Mouse (Mus musculus) urinary bladder, postnatal 10 days (tissue): ENCODE data around the gene Klhl9.
"Not testable (repeated sequence)": the region's sequence is repeated elsewhere in the genome, so short reads cannot be mapped to it uniquely, and the experiment has no call there.

Experiments used
- DNase-seq: peaks from one replicate; pipeline ENCODE4 v3.0.0; 2022; ENCODE audit warnings: low spot score

Klhl9 gene

GRCm38 (mm10) chr4:88721791-88722721, at the start of gene Klhl9, which contains the start of gene Gm26566:
Gene Klhl9 (minus strand): TSS chr4:88722465.
Gene Gm26566 (plus strand): TSS chr4:88721805.
- DNase-seq: peak; percentile 79

- not testable (repeated sequence) for DNase-seq
Observed at GRCm38 (mm10) chr4:88763384-88764018, 41.2 kb upstream of the Klhl9 start.

DNA sequence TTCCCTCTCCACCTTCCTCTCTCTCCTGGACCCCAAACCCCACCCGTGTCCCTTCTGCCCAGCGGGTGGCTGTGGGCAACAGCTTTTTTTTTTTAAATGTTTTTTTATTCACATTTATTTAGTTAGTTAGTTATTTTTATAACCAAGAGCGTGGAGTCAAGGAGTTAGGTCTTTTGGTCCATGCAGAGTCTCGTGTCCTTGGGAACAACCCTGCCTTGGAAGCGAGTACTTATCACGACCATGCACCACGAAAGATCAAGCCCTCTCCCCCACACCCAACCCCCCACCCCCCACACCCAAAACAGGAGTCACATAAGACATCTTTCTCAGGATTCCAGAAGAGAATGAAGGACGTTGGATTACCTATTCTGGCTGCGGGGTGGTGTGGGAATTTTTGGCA, 40.1 kb upstream of the Klhl9 start:
- DNase-seq: not testable (repeated sequence)

DNA sequence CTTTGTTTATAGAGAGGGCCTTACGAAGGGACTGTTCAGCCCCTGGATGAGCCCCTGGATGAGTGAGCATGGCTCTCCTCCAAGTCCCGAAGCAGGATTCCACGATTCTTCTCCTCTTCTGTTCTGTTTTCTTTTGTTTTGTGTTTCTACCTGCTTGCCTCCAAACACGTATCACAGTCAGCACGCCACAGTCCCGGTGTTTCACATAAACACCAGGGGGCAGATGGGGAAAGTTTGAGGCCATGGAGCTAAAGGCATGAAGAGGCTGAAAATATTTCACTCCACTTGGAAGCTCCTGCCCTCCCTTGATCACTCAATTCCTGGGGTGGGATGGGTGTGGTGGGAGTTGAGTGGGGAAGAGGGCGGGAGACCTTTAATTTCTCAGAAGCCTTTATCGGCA, 39.5 kb upstream of the Klhl9 start:
- DNase-seq: peak; percentile 76

DNA sequence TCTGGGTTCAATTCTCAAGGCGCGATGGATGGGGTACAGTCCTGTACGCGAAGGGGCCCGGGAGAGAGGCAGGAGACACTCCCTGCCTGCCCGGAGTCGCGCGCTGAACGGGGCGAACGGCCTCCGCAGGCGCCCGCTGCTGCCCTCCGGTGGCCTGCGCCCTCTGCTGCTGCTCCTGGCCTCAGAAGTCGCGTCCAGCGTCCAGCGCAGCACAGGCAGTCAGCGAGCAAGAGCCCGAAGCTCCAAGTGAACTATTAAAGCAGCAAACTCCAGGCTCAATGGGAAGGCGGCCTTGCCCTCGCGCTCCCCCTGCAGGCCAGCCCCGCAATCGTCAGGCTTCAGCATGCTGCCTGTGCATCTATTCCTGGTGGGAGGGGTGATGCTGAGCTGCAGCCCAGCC, 38.2 kb upstream of the Klhl9 start:
- not testable (repeated sequence) for DNase-seq

DNA sequence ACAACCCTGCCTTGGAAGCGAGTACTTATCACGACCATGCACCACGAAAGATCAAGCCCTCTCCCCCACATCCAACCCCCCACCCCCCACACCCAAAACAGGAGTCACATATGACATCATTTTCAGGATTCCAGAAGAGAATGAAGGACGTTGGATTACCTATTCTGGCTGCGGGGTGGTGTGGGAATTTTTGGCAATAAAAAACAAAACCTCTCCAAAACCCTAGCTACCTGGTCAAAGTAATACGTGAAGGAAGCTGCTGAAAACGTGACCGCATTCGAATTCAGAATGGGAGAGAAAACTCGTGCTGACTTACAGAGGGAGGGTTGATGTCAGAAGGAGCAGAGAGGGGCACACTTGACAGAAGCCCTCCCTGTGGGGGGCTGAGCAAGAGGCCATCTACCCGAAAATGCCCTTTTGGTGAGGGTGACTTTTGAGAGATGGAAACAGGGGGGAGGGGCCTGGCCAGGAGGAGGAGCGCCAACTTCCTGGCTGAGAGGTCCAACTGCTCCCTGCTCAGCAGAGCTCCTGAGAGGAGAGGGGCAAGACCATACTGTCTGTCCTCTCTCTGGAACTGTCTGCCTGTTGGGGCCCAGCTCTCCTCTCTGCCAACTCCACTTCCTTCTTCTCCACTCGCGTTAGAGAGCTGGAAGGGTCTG, 37.5 kb upstream of the Klhl9 start, which contains the start of gene Gm13283:
Gene Gm13283, plus strand, starts transcription at position 510 of the 659 bp plus-strand sequence.
- DNase-seq: peak; percentile 41

DNA sequence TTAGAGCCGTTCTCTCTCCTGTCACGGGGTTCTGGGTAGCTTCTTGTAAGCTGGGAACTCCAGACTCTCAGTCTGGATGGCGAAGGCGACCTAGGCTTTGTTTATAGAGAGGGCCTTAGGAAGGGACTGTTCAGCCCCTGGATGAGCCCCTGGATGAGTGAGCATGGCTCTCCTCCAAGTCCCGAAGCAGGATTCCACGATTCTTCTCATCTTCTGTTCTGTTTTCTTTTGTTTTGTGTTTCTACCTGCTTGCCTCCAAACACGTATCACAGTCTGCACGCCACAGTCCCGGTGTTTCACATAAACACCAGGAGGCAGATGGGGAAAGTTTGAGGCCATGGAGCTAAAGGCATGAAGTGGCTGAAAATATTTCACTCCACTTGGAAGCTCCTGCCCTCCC, 36.5 kb upstream of the Klhl9 start:
- not testable (repeated sequence) for DNase-seq

DNA sequence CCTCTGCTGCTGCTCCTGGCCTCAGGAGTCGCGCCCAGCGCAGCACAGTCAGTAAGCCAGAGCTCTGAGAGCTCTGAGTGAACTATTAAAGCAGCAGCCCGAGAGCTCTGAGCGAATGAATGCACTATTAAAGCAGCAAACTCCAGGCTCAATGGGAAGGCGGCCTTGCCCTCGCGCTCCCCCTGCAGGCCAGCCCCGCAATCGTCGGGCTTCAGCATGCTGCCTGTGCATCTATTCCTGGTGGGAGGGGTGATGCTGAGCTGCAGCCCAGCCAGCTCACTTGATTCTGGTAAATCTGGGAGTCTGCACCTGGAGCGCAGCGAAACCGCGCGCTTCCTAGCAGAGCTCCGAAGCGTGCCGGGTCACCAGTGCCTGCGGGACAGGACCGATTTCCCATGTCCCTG, 35.4 kb upstream of the Klhl9 start:
- DNase-seq: peak; percentile 88

DNA sequence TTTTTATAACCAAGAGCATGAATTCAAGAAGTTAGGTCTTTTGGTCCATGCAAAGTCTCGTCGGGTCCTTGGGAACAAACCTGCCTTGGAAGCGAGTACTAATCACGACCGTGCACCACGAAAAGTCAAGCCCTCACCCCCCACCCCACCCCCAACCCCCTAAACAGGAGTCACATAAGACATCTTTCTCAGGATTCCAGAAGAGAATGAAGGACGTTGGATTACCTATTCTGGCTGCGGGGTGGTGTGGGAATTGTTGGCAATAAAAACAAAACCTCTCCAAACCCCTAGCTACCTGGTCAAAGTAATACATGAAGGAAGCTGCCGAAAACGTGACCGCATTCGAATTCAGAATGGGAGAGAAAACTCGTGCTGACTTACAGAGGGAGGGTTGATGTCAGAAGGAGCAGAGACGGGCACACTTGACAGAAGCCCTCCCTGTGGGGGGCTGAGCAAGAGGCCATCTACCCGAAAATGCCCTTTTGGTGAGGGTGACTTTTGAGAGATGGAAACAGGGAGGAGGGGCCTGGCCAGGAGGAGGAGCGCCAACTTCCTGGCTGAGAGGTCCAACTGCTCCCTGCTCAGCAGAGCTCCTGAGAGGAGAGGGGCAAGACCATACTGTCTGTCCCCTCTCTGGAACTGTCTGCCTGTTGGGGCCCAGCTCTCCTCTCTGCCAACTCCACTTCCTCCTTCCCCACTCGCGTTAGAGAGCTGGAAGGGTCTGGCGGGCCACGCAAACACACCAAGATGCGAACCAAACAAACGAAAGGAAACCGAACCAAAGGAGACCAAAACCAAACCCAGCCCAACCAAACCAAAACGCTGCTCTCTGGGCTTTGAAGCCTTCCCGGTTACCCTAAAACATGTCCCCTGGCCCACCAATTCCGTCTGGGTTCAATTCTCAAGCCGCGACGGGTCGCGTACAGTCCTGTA, 34.6 kb upstream of the Klhl9 start:
- DNase-seq: not testable (repeated sequence)

DNA sequence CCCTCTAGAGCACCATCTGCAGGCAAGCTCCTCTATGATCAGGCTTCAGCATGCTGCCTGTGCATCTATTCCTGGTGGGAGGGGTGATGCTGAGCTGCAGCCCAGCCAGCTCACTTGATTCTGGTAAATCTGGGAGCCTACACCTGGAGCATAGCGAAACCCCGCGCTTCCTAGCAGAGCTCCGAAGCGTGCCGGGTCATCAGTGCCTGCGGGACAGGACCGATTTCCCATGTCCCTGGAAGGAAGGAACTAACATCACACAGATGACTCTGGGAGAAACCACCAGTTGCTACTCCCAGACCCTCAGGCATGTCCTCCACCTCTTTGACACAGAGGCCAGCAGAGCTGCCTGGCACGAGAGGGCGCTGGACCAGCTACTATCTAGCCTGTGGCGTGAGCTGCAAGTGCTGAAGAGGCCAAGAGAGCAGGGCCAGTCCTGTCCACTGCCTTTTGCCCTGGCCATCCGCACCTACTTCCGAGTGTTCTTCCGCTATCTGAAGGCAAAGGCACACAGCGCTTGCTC, 32.6 kb upstream of the Klhl9 start, which contains the start of gene Gm13271:
Gene Gm13271, plus strand, starts transcription at position 51 of the 523 bp plus-strand sequence.
- peak; percentile 72 for DNase-seq

- DNase-seq: no peak
Observed at GRCm38 (mm10) chr4:88749926-88750325, 27.7 kb upstream of the Klhl9 start.

GRCm38 (mm10) chr4:88744207-88744606, 21.9 kb upstream of the Klhl9 start:
- DNase-seq: no peak

DNA sequence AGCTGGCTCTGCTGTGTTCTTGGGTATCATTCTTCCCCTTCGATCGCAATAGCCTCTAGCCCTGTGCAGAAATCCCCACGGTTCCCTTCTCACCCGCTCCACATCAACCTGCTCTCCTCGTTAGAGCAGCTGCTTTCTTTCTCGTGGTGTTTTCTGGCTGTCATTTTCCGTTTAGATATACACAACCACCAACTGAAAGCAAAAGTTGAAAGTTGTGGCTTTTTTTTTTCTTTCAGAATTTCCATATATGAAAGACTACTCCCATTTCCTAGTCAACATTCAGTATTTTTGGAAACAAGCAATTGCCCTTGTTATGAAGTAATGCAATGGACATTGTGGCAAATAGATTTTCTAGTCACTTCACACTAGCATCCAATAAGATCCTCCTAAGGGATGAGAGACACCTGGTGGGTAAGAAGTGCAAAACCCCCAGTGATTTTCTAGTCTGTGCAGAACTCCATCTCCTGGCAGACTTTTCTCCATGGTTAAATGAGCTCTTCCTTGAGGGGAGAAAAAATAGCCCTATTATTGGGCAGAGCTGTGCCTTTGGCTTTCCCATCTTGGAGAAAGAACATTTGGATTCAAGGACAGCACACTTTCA, 20.6 kb upstream of the Klhl9 start:
- no peak for DNase-seq

DNA sequence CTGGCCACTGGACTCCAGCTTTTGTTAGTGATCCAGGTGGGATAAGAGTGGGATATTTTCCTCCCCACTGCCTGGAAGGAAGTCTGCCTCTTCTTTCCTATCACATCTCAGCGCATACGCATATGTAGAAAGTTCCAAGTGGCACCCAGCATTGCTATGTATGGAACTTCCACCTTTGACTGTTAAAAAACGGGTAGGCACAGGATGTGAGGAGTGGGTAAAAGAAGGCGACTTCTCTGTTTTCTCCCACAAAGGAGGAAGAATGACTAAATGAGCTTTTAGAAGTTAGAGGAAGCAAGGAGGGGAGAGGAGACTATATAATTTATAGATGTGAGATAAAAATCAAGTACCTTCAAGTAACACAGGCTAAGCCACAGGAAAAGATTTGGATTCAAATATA, 19.2 kb upstream of the Klhl9 start:
- no peak for DNase-seq

DNA sequence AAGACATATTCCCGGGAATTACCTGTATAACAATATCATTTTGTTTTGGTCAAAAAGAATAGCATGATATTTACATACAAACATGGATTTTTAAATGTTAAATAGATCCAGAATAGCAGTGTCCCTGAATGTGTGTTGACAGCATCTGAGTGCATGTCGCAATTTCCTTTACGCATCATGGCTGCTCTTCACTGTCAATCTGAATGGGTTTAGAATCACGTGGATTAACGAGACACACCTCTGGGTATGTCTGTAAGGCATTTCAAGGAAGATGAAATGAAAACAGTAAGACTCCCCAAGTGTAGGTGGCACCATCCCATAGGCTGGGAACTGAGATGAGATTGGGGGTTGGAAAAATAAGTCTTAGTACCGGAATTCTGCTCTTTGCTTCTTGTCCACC, 16.8 kb upstream of the Klhl9 start:
- no peak for DNase-seq

DNA sequence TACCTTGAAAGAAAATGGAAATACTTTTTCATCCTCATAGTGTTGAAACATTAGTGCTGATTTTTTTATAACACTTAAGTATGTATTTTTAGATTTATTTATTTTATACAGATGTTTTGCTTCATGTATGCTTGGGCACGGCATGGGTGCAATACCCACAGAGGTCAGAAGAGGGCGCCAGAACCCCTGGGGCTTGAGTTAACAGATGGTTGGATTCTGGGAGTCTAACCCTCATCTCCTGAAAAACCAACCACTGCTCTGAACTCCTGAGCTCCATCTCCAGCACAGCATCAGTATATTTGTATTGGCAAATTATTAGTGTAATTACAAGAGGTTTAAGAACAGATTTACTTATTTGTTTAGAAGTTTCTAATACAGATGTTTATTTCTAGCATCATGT, 16.2 kb upstream of the Klhl9 start:
- DNase-seq: no peak

DNA sequence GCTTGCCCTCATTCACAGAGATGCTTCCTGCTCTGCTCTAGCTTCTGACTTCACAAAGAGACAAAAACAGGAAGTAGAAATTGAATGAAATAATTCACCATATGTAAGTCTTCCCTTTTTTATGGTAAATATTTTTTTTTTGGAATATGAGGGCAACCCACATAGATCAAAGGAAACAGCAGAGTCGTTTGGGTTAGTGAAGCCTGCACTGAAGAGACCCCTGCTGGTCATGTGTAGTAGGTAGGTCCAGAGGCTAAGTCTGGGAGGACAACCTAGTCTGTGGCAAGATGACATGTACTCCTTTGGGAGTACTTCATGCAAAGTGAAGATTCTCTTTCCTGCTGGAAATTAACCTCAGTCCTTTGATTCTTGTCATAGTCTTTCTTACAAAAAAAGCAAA, 5.1 kb upstream of the Klhl9 start:
- DNase-seq: no peak

DNA sequence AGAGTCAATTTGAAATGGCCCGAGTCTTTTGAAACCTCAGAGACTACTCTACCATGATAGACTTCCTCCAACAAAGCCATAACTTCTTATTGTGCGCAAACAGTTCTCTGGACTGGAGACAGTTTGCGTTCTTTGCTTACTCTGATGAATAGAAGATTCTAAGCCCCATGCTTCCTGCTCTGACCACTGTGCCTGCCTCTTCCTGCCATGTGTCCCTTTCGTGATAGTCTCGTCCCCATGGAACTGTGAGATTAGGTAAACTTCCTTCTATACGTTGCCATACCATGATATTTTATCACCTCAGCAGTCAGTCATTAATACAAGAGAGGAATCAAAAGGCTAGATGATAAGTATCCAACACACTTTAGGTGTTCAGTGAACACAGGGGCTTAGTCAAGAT, 4.5 kb upstream of the Klhl9 start:
- no peak for DNase-seq

- DNase-seq: no peak
Observed at GRCm38 (mm10) chr4:88723497-88724090, 1.3 kb upstream of the Klhl9 start.

DNA sequence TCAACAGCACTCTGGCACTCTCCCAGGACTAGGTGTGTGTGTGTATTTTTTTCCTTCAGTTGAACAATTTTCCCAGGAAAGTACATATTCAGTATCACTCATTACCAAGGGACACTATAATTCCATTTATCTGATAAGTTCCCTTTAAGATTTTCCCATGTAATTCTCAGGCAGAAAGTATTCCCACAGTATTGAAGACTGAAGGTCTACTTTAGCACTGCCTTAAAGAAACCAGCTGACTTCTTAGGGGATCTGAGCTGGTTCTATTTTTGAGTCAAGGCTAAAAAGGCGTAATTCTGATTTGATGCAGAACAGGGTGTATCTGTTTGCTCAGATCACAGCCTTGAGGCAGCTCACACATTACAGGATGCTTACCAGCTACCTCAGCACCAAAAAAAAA, 3.5 kb downstream of the Klhl9 start:
- no peak for DNase-seq
